Mouse (Mus musculus): ENCODE data around the gene Csf1.
A peak's percentile ranks its signal among the peaks of the same experiment; 100 is the strongest.

Gene Csf1

GRCm38 (mm10) chr3:107759929-107760581, at the start of gene Csf1:
TSS of gene Csf1 (minus strand) at chr3:107760469.
- DNase-seq: peak; percentile 84

GRCm38 (mm10) chr3:107808013-107808750, 47.9 kb upstream of the Csf1 start:
- no peak for DNase-seq

- DNase-seq: no peak
Measured at GRCm38 (mm10) chr3:107807386-107807974, 47.2 kb upstream of the Csf1 start.

- no peak for DNase-seq
Measured at GRCm38 (mm10) chr3:107806916-107807315, 46.6 kb upstream of the Csf1 start.

GRCm38 (mm10) chr3:107804799-107805198, 44.5 kb upstream of the Csf1 start:
- no peak for DNase-seq

- DNase-seq: no peak
Measured at GRCm38 (mm10) chr3:107802185-107802946, 42.1 kb upstream of the Csf1 start.

GRCm38 (mm10) chr3:107798946-107799345, 38.7 kb upstream of the Csf1 start:
- no peak for DNase-seq

GRCm38 (mm10) chr3:107796191-107796983, 36.1 kb upstream of the Csf1 start:
- DNase-seq: no peak

GRCm38 (mm10) chr3:107794890-107795289, 34.6 kb upstream of the Csf1 start:
- DNase-seq: no peak

- peak; percentile 66 for DNase-seq
Measured at GRCm38 (mm10) chr3:107793300-107794201, 33.3 kb upstream of the Csf1 start.

GRCm38 (mm10) chr3:107792736-107793135, 32.5 kb upstream of the Csf1 start:
- DNase-seq: no peak

GRCm38 (mm10) chr3:107790766-107791303, 30.6 kb upstream of the Csf1 start:
- DNase-seq: no peak

GRCm38 (mm10) chr3:107790227-107790626, 30.0 kb upstream of the Csf1 start:
- DNase-seq: no peak

- no peak for DNase-seq
Measured at GRCm38 (mm10) chr3:107788885-107789284, 28.6 kb upstream of the Csf1 start.

- no peak for DNase-seq
Measured at GRCm38 (mm10) chr3:107787613-107788501, 27.6 kb upstream of the Csf1 start.

- no peak for DNase-seq
Measured at GRCm38 (mm10) chr3:107786980-107787612, 26.8 kb upstream of the Csf1 start.

- DNase-seq: no peak
Measured at GRCm38 (mm10) chr3:107786344-107786743, 26.1 kb upstream of the Csf1 start.

GRCm38 (mm10) chr3:107785546-107785945, 25.3 kb upstream of the Csf1 start:
- no peak for DNase-seq

GRCm38 (mm10) chr3:107783315-107783714, 23.0 kb upstream of the Csf1 start:
- DNase-seq: no peak

Measured in lung, postnatal 14 days (tissue).